In the genomic region with DNA sequence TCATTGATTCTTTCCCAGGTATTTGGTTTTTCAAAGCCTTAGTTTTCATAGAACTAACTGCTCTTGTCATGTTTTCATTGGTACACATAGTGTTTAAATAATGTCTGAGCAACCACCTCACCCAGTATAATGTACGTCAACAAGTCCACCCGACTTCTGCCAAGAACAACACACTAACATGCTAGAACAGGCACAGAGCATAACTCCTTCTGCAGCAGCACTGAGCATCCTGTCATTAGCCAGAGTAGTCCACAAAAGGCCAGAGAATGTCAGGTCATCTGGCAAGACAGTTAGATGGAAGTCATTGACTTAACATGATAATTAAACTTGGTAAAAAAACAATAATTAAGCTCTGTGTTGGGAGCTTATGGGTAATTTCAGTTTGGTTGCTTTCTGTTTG, we compare ENCODE assay signal across 27 mouse cellular contexts. TPM values are rescaled to one million over a fixed set of nuclear protein-coding genes. Genes with fewer than 3 reads are reported as not detected.
DNase-seq lines count a peak whose midpoint lies in the region; ATAC-seq and TF ChIP-seq lines count a peak whose summit lies in the region.
"Had no signal": no experiment of that assay in that cellular context is flagged by ENCODE, and none has a peak within 500 bp of the region (broad histone marks: within the 10 kb centered on the region; RNA-seq: fewer than 3 reads in every experiment).

No protein-coding gene starts in this region.

- no peak overlapping the region for H3K4me3 ChIP-seq in heart, embryonic 11.5 days (ENCODE audit: low read depth, low read length)
- H3K4me3 ChIP-seq in heart, postnatal 0 days (ENCODE audit: low read depth, low read length), result no peak overlapping the region
- H3K4me3 ChIP-seq in kidney, embryonic 16.5 days (ENCODE audit: low read length), result no peak overlapping the region
- H3K4me3 ChIP-seq: embryonic facial prominence, embryonic 13.5 days; heart, embryonic 12.5 days; heart, embryonic 15.5 days; hindbrain, embryonic 10.5 days; hindbrain, embryonic 13.5 days; intestine, embryonic 15.5 days had no signal

- TF ChIP-seq EP300 in heart, postnatal 0 days (IDR thresholded peaks at IDR 0.05; ENCODE audit: low read depth), result no peak

- no peak for ATAC-seq in heart, embryonic 11.5 days (replicated peaks; ENCODE audit: insufficient number of reproducible peaks, low FRiP score, low TSS enrichment)
- ATAC-seq in heart, postnatal 0 days (ENCODE audit: insufficient read depth, low read depth), result peak; percentile 47; the same call in 1 of the 2 replicates
- no peak for ATAC-seq in kidney, embryonic 16.5 days (ENCODE audit: low FRiP score, low TSS enrichment)
- ATAC-seq: CD4-positive, CD25-positive, alpha-beta regulatory T cell, adult 4 months; forebrain, embryonic 14.5 days; forebrain, postnatal 0 days; hindbrain, embryonic 16.5 days; intestine, embryonic 15.5 days had no signal

- 67% methylated on average over 2 of the region's 2 CpGs for WGBS in heart, embryonic 11.5 days (ENCODE audit: insufficient replicate concordance)
- WGBS in heart, postnatal 0 days, result 51% methylated on average over 2 of the region's 2 CpGs
- 59% methylated on average over 2 of the region's 2 CpGs for WGBS in kidney, embryonic 16.5 days

- no peak for TF ChIP-seq CTCF in heart, postnatal 0 days (IDR thresholded peaks at IDR 0.05; ENCODE audit: low read depth)

- H3K27ac ChIP-seq in heart, embryonic 11.5 days (ENCODE audit: low read depth, low read length), result no peak overlapping the region
- no peak overlapping the region for H3K27ac ChIP-seq in heart, postnatal 0 days (ENCODE audit: low read depth)
- no peak overlapping the region for H3K27ac ChIP-seq in kidney, embryonic 16.5 days (ENCODE audit: low read length)
- H3K27ac ChIP-seq: embryonic facial prominence, embryonic 13.5 days; heart, embryonic 15.5 days; hindbrain, embryonic 10.5 days; hindbrain, embryonic 13.5 days; intestine, embryonic 15.5 days had no signal

- peak; percentile 96 for DNase-seq in heart, adult 11 months
- peak; percentile 43 for DNase-seq in heart, postnatal 0 days (ENCODE audit: low spot score)
- DNase-seq in heart, postnatal 4 days, result no peak
- DNase-seq in kidney, postnatal 14 days, result peak; percentile 52
- peak; percentile 20 for DNase-seq in skeletal muscle tissue, adult 2 months (ENCODE audit: low read depth, low spot score)
- DNase-seq in spleen, postnatal 10 days (ENCODE audit: low spot score in 2 of 2), result no peak
- DNase-seq: adrenal gland, adult 2 months; adrenal gland, postnatal 14 days; cerebellum, adult 11 months; cerebellum, adult 2 months; cerebellum, adult 9-11 months; cerebellum, postnatal 25 days; forebrain, postnatal 0 days; gastrocnemius, postnatal 25 days; heart, postnatal 14 days had no signal

- no peak overlapping the region for H3K9ac ChIP-seq in heart, embryonic 11.5 days (ENCODE audit: low read depth, low read length)
- no peak overlapping the region for H3K9ac ChIP-seq in heart, postnatal 0 days (replicated peaks; ENCODE audit: low read depth, low read length)
- no peak overlapping the region for H3K9ac ChIP-seq in kidney, embryonic 16.5 days (replicated peaks; ENCODE audit: low read length)
- H3K9ac ChIP-seq: embryonic facial prominence, embryonic 13.5 days; forebrain, postnatal 0 days; heart, embryonic 12.5 days; heart, embryonic 15.5 days; hindbrain, embryonic 13.5 days; intestine, embryonic 15.5 days had no signal

- H3K4me1 ChIP-seq in heart, embryonic 11.5 days (ENCODE audit: control insufficient read depth, insufficient read depth, low read length), result no peaks in the 10 kb centered on the region
- no peaks in the 10 kb centered on the region for H3K4me1 ChIP-seq in heart, postnatal 0 days (ENCODE audit: control insufficient read depth, insufficient read depth)
- H3K4me1 ChIP-seq in kidney, embryonic 16.5 days (ENCODE audit: insufficient read depth, low read length), result no peaks in the 10 kb centered on the region
- H3K4me1 ChIP-seq: embryonic facial prominence, embryonic 13.5 days; heart, embryonic 12.5 days; heart, embryonic 15.5 days; hindbrain, embryonic 10.5 days; hindbrain, embryonic 13.5 days; intestine, embryonic 15.5 days had no signal

- no peak overlapping the region for H3K4me2 ChIP-seq in heart, embryonic 11.5 days
- H3K4me2 ChIP-seq in heart, postnatal 0 days (ENCODE audit: low read depth, low read length), result no peak overlapping the region
- H3K4me2 ChIP-seq in kidney, embryonic 16.5 days (replicated peaks; ENCODE audit: low read depth, low read length), result no peak overlapping the region
- H3K4me2 ChIP-seq: embryonic facial prominence, embryonic 13.5 days; heart, embryonic 12.5 days; heart, embryonic 15.5 days; hindbrain, embryonic 13.5 days; intestine, embryonic 15.5 days had no signal

- H3K27me3 ChIP-seq in heart, embryonic 11.5 days (ENCODE audit: control insufficient read depth, insufficient read depth, low read length), result no peaks in the 10 kb centered on the region
- H3K27me3 ChIP-seq in heart, postnatal 0 days (ENCODE audit: control insufficient read depth, insufficient read depth, low read length), result no peaks in the 10 kb centered on the region
- no peaks in the 10 kb centered on the region for H3K27me3 ChIP-seq in kidney, embryonic 16.5 days (ENCODE audit: insufficient read depth, low read length)
- H3K27me3 ChIP-seq: embryonic facial prominence, embryonic 13.5 days; heart, embryonic 12.5 days; heart, embryonic 15.5 days; hindbrain, embryonic 13.5 days; intestine, embryonic 15.5 days had no signal

- H3K36me3 ChIP-seq in heart, embryonic 11.5 days (ENCODE audit: control insufficient read depth, insufficient read depth, low read length), result no peaks in the 10 kb centered on the region
- H3K36me3 ChIP-seq in heart, postnatal 0 days (replicated peaks; ENCODE audit: control insufficient read depth, insufficient read depth, low read length), result no peaks in the 10 kb centered on the region
- H3K36me3 ChIP-seq in kidney, embryonic 16.5 days (ENCODE audit: insufficient read depth, low read length), result no peaks in the 10 kb centered on the region
- H3K36me3 ChIP-seq: embryonic facial prominence, embryonic 13.5 days; heart, embryonic 12.5 days; heart, embryonic 15.5 days; hindbrain, embryonic 10.5 days; hindbrain, embryonic 13.5 days; intestine, embryonic 15.5 days had no signal

- no peaks in the 10 kb centered on the region for H3K9me3 ChIP-seq in heart, embryonic 11.5 days (replicated peaks; ENCODE audit: control insufficient read depth, low read length)
- H3K9me3 ChIP-seq in heart, postnatal 0 days (replicated peaks; ENCODE audit: control insufficient read depth, low read length), result no peaks in the 10 kb centered on the region
- H3K9me3 ChIP-seq in kidney, embryonic 16.5 days (ENCODE audit: low read length), result no peaks in the 10 kb centered on the region
- H3K9me3 ChIP-seq: embryonic facial prominence, embryonic 13.5 days; heart, embryonic 12.5 days; heart, embryonic 15.5 days; hindbrain, embryonic 10.5 days; hindbrain, embryonic 13.5 days; intestine, embryonic 15.5 days had no signal

RNA-seq across cellular contexts. Expression of gene Fsd1l, which starts 55.7 kb away (rescaled TPM):
- polyA plus RNA-seq in heart, embryonic 11.5 days (2014; fragmentation: Nextera tagmentation; extraction: Ambion mirVana), result 6.4 and 11.6 TPM in 2 replicates
- total RNA-seq in heart, postnatal 0 days (2014; rRNA removed; ENCODE audit: low replicate concordance), result 6.3 and 8.1 TPM in 2 replicates
- 7.0 and 7.8 TPM in 2 replicates for polyA plus RNA-seq in heart, postnatal 0 days (2015; fragmentation: Nextera tagmentation; extraction: Ambion mirVana)
- total RNA-seq in heart, postnatal 4 days (2021), result 10 to 100 TPM; 34.4 to 40.0 TPM
- 8.4 and 8.8 TPM in 2 replicates for polyA plus RNA-seq in kidney, embryonic 16.5 days (2015; fragmentation: Nextera tagmentation; extraction: Ambion mirVana)
- total RNA-seq: MEL had no signal

Comparison
In these comparisons a context has a peak if more than half of its experiments do, and no peak if none do; other contexts are left out.
1. DNase-seq: peak in heart, adult 11 months (single experiment), heart, postnatal 0 days (single experiment), kidney, postnatal 14 days (single experiment) and skeletal muscle tissue, adult 2 months (single experiment); none in heart, postnatal 4 days (single experiment) and spleen, postnatal 10 days (0 of 2).